Mouse (Mus musculus) left cerebral cortex, postnatal 10 days (tissue): ENCODE measurements around the gene Kcnma1. TPM values are rescaled to one million over a fixed set of nuclear protein-coding genes. Genes with fewer than 3 reads are reported as not detected.

Experiments used
- DNase-seq, 2 experiments: peaks; one replicate each; pipeline ENCODE4 v3.0.0; 2021 to 2022; ENCODE audit warnings: low spot score in 2 of 2, mixed read lengths in 1 of 2; ENCODE audit errors: extremely low spot score in 1 of 2
- intact Hi-C: fragments of 180-260 bp; cut with DNase I; formaldehyde crosslinking; loops from one replicate; pipeline ENCODE4 v1.15.1; 2025
- total RNA-seq, 2 experiments: library from RNA; stranded (reverse); gene quantifications; 2 replicates each; pipeline ENCODE4 v1.2.3; 2021

Kcnma1 gene
- total RNA-seq, 2 experiments from 2014 or later: 152 to 155 TPM

GRCm38 (mm10) chr14:23529720-23530119 lies 484.6 kb downstream of the Kcnma1 start:
- intact Hi-C loops: loop anchor here (5.0 to 10.0 kb wide), 2 partner anchors 485 to 1542 kb away; partner anchors contain the start of gene Zfp503
- peak; percentile 36 to 59 for DNase-seq

DNA sequence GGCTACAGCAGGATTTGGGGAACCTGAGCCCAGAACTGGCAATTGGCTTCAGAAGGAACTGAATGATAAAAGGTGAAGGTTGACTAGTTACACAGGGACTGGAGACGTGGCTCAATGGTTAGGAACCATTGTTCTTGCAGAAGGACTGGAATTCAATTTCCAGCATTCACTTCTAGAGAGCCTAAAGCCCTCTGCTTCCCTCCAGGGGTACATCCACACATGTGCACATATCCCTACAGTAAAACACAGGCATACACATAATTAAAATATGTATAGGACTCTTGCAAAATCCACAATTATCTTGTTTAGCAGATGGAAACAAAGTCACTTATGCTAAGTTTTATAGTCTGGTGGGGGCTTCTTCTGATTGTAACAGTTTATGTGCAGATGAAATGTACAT lies 485.1 kb downstream of the Kcnma1 start:
- no peak for DNase-seq
- intact Hi-C loops: loop anchor here (5.0 to 10.0 kb wide), 2 partner anchors 484 to 1542 kb away; partner anchors contain the start of gene Zfp503

DNA sequence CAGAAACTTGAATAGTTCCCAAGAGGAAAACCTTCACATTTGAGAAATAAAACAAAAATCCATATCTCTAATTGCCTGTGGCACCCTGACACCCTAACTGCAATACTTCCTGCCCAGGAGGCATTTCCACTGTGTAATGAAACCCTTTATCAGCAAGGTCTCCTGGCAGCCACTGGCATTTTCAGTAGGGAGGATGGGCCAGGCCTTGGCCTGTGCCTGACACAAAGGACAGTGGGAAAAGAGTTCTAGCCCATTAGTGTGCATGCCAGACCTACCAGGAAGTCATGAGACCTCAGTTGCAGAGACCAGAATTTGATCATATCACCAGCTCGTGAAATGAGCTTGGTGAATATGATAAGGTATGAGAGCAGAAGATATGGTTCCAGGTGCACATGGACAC lies 488.4 kb downstream of the Kcnma1 start:
- DNase-seq: no peak
- intact Hi-C loops: loop anchor here (5.0 to 10.0 kb wide), 2 partner anchors 481 to 1539 kb away; partner anchors contain the start of gene Zfp503

GRCm38 (mm10) chr14:23523825-23524491 lies 490.3 kb downstream of the Kcnma1 start:
- intact Hi-C loops: loop anchor here (10.0 kb wide), 1 partner anchor 479 kb away; no protein-coding TSS in a partner anchor
- no peak for DNase-seq

DNA sequence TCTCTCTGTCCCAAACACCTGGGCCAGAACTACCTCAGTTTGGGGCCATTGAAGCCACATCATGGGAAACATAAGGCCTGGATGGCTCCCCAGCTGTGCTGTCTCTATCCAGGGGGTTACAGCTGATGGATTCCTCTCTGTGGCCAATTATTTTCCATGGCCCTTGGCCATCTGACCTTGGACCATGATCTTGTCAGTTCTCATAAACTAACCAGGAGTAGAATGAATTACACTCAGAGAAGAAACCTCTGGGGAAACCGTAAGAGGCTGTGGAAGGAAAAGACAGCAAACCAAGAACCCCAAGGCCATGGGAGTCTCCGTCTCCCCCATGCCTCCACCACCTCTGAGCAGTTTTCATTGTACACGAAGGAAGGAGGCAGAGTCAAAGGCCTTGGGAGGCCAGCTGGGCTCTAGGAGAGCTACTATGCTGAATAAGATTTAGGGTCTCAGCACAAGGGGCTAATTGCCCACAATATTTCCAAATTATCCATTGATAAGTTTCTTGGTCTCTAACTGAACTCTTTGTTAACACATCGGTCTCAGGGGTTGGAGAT lies 491.6 kb downstream of the Kcnma1 start:
- DNase-seq: peak in 1 of 2 experiments; percentile 32
- intact Hi-C loops: loop anchor here (10.0 kb wide), 1 partner anchor 478 kb away; no protein-coding TSS in a partner anchor

GRCm38 (mm10) chr14:23521080-23521684 lies 493.1 kb downstream of the Kcnma1 start:
- no peak for DNase-seq
- intact Hi-C loops: loop anchor here (10.0 kb wide), 1 partner anchor 476 kb away; no protein-coding TSS in a partner anchor

GRCm38 (mm10) chr14:23517374-23517773 lies 496.9 kb downstream of the Kcnma1 start:
- intact Hi-C loops: no loop called here
- DNase-seq: no peak

- DNase-seq: no peak
- intact Hi-C loops: no loop called here
These were observed 504.5 kb downstream of the Kcnma1 start for GRCm38 (mm10) chr14:23509792-23510191.

GRCm38 (mm10) chr14:23502236-23502790 lies 512.0 kb downstream of the Kcnma1 start:
- intact Hi-C loops: no loop called here
- DNase-seq: no peak

GRCm38 (mm10) chr14:23496801-23497200 lies 517.5 kb downstream of the Kcnma1 start:
- DNase-seq: no peak
- intact Hi-C loops: no loop called here

DNA sequence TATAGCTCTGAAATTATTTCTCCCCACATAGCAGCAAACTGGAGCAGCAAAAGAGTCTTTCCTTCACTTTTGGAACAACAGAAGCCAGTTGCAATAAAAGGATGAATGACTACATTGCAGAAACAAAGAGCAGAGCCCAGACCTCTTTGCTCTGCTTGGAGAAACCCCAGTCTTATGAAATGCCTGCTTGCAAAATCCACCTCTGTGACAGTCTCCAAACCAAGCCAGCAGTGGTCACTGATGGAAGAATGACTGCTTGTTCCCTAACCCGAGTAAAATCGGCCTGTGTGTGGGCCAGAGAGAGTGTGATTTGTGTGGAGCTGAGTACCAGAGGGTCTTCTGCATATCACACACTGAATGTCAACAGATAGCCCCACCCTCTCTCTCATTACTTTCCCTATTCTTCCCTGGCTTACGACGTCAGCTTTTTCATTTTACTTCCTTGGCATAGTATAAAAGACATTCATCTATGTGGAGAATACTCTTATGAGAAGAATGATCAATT lies 518.0 kb downstream of the Kcnma1 start:
- intact Hi-C loops: no loop called here
- no peak for DNase-seq

DNA sequence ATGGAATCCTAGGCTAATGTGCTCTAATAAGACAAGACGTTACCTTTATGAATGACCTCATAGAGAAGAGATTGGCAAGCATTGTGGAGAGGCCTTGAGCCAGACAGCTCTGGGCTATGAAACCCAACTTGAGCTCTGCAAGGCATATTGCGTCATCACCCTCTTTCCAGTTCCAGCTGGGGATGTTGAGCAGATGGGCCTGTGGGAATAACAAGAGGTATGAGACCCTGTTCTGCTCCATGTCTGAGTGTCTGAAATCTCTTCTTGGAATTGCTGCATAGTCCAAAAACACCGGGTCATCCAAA lies 519.8 kb downstream of the Kcnma1 start:
- intact Hi-C loops: no loop called here
- DNase-seq: no peak

DNA sequence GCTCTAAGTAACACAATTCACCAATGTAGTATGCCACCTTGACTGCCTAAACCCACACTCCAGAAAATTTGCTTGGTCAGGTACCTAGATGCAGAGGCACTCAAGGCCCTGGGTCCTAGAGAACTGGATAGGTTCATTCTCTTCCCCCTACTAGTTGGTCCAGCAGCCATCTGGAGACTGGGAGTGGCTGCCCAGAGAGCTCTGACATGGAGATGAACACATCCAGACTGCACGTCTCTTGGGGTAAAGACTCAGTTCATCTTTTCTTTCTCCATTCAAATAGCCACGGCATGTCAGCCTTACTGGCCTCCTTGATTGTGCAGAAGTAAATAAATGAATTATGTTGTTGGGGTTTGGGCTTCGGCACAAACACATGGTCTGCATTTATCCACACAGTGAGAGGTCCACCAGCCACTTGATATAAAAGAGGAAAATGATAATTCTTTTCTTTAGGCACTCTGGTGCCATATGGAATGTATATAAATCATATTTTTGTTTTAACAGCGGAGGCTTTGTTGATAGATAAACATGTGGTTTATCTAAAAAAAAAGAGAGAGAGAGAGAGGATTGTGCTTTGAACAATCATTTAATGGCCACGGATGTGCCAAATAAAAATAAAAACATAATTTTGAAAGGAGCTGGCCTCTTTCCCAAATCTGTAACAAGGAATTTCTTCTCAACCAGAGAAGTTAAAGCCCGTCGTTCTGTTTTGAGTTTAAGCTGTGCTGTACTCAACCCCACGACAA lies 520.4 kb downstream of the Kcnma1 start:
- no peak for DNase-seq
- intact Hi-C loops: no loop called here

DNA sequence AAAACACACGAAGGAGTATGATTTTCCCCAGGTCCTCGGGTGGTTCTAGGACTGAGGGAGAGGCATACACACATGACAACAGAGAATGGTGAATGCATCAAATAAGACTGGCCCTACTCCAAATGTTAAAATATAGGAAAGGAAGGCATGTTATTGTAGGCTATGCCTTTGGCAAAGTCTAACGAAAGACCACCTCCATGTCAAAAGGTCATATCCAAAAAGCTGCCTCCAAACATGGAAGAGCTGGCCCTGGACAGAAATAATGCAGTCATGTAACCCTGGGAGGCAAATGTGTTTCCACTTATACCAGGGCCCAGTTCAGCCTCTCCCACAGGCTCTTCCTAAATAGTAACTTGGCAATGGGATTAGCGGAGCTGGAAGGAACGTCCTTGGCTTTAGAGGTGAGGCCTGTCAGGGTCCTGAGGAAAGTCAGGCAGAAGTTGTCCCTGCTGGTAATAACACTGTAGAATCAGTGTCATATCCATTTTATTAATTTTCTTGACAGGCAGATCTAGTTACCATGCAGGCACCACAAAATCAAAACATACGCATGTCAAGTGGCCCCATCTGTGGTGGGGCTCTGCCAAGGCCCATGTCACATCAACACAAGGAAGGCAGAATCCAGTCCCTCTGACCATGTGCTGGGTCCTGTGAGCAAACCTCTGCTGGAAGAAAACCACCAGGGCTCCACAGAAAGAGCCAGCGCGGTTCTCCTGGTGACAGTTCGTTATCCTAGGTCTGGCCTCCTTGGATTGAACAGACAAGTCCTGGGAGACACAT lies 521.5 kb downstream of the Kcnma1 start:
- intact Hi-C loops: no loop called here
- no peak for DNase-seq

DNA sequence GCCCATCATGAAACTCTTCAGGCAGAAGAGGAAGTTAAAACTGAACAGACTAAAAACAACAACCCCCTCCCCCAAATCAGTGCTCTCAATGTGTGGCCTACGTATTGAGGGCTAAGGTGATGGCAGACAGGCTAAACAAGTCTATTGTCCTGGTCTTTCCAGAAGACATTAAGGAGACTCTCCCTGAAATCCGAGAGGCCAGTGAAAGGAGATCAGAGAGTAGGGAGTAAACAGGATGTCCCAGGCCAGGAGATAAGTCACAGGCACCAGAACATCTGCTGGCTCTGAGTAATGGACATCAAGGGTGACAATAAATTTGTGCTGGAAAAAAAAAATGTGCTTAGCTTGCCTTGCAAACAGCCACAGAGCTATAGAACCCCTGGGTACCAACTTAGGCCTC lies 522.9 kb downstream of the Kcnma1 start:
- intact Hi-C loops: no loop called here
- DNase-seq: no peak

- DNase-seq: no peak
- intact Hi-C loops: no loop called here
These were observed 527.6 kb downstream of the Kcnma1 start for GRCm38 (mm10) chr14:23486687-23487086.

DNA sequence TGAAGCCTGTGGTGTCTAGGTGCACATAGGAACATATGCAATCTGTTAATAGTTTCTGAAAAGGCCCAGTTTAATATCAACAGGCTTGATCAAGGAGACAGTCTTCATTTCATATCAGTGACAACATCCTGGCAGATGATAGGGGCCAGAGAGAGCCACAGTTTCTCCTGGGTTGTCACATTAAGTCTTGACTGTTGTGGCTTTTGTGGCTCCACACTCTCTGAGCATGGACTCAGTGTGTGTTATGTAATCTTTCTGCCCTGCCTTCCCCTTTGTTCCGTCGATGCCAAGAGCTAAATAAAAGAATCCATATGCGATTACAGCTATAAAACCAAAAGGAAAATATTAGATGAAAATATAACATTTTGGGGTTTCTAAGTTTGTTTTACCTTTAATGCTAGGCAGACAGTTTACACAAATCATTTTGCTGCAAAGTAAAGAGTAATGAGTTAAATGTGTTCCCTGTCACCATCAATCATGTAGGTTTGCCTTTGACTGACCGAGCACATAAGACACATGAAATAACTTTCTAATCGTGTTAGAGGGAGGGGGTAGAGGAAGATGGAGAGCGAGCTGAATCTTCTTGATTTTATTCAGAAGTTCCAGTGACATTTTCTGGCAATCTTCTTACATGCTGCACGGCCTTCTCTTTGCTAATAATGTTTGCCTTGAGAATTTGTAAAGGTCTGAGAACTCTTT lies 528.3 kb downstream of the Kcnma1 start:
- intact Hi-C loops: no loop called here
- no peak for DNase-seq

GRCm38 (mm10) chr14:23475129-23475528 lies 539.2 kb downstream of the Kcnma1 start:
- intact Hi-C loops: no loop called here
- peak in 1 of 2 experiments; percentile 32 for DNase-seq
